Mouse (Mus musculus) thymus, adult 18-20 months (tissue): ENCODE data around the gene Eif2ak1.
A peak's percentile ranks its signal among the peaks of the same experiment; 100 is the strongest.

Experiments used
- DNase-seq, 2 experiments: peaks; one replicate each; pipeline ENCODE4 v3.0.0; 2022; ENCODE audit warnings: mixed read lengths in 2 of 2

Gene Eif2ak1

GRCm38 (mm10) chr5:143902111-143902510 is 84.5 kb downstream of the Eif2ak1 start:
- DNase-seq, result no peak

- DNase-seq, result no peak
Measured at GRCm38 (mm10) chr5:143903813-143904212, 86.2 kb downstream of the Eif2ak1 start.

- no peak for DNase-seq
Measured at GRCm38 (mm10) chr5:143906429-143906828, 88.8 kb downstream of the Eif2ak1 start.

- DNase-seq, result no peak
Measured at GRCm38 (mm10) chr5:143908926-143909325, 91.3 kb downstream of the Eif2ak1 start.

GRCm38 (mm10) chr5:143909417-143910400 is 92.1 kb downstream of the Eif2ak1 start, which contains the start of the genes Aimp2 and Pms2:
Aimp2 (minus strand) TSS chr5:143909847.
Pms2 (plus strand) TSS chr5:143909964.
- DNase-seq, result peak; percentile 89 to 94

- no peak for DNase-seq
Measured at GRCm38 (mm10) chr5:143916221-143916620, 98.6 kb downstream of the Eif2ak1 start.

GRCm38 (mm10) chr5:143917418-143917817 is 99.8 kb downstream of the Eif2ak1 start:
- peak in 1 of 2 experiments; percentile 38 for DNase-seq

GRCm38 (mm10) chr5:143918120-143918519 is 100.5 kb downstream of the Eif2ak1 start:
- no peak for DNase-seq

- no peak for DNase-seq
Measured at GRCm38 (mm10) chr5:143924781-143925452, 107.3 kb downstream of the Eif2ak1 start.

- no peak for DNase-seq
Measured at GRCm38 (mm10) chr5:143927875-143928274, 110.3 kb downstream of the Eif2ak1 start, which contains the start of gene Gm42421. Gm42421 (plus strand) TSS chr5:143928175.

GRCm38 (mm10) chr5:143929291-143929690 is 111.7 kb downstream of the Eif2ak1 start:
- DNase-seq, result no peak

GRCm38 (mm10) chr5:143930656-143931055 is 113.1 kb downstream of the Eif2ak1 start:
- DNase-seq, result no peak

- no peak for DNase-seq
Measured at GRCm38 (mm10) chr5:143931863-143932580, 114.4 kb downstream of the Eif2ak1 start.

GRCm38 (mm10) chr5:143932831-143933230 is 115.2 kb downstream of the Eif2ak1 start, which contains the start of gene Rsph10b:
Rsph10b (plus strand) TSS chr5:143933035.
- DNase-seq, result no peak

- no peak for DNase-seq
Measured at GRCm38 (mm10) chr5:143933414-143933813, 115.8 kb downstream of the Eif2ak1 start.

GRCm38 (mm10) chr5:143933875-143934274 is 116.3 kb downstream of the Eif2ak1 start:
- DNase-seq, result no peak

GRCm38 (mm10) chr5:143936156-143936555 is 118.6 kb downstream of the Eif2ak1 start:
- no peak for DNase-seq

- no peak for DNase-seq
Measured at GRCm38 (mm10) chr5:143941588-143941987, 124.0 kb downstream of the Eif2ak1 start.

- DNase-seq, result no peak
Measured at GRCm38 (mm10) chr5:143943231-143944125, 125.9 kb downstream of the Eif2ak1 start.

GRCm38 (mm10) chr5:143948361-143948760 is 130.8 kb downstream of the Eif2ak1 start:
- no peak for DNase-seq

GRCm38 (mm10) chr5:143950016-143950415 is 132.4 kb downstream of the Eif2ak1 start:
- no peak for DNase-seq
